Mouse (Mus musculus) CD8-positive naive resting alpha-beta T cell, adult 2 months (primary cell): ENCODE measurements around the gene Olfr1186.
"Not testable (repeated sequence)": the region's sequence is repeated elsewhere in the genome, so short reads cannot be mapped to it uniquely, and the experiment has no call there.

ENCODE experiments used
- DNase-seq, 2 experiments: peaks; one replicate each; pipeline ENCODE4 v3.0.0; 2022; ENCODE audit warnings: low read depth in 2 of 2, low spot score in 2 of 2

Olfr1186 gene

DNA sequence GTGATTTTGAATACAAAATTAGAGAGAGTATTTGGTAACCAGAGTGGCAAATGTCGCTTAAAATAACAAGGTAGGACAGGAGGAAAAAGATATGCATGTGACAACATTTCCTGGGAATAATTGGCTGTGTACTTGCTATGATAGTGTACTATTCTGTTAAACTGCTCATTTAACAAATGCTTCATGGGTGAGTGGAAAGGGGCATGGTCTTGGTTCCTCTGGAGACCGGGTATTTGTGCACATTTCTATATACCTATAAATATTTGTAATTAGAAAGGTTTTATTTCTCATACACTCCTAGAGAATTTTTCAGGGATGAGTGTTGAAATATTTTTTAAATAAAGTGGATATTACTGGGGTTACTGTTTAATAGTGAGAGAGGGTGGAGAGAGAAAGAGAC lies at the start of gene Olfr1186:
Gene Olfr1186, plus strand, starts transcription at position 301 of the 400 bp plus-strand sequence.
- no peak for DNase-seq

DNA sequence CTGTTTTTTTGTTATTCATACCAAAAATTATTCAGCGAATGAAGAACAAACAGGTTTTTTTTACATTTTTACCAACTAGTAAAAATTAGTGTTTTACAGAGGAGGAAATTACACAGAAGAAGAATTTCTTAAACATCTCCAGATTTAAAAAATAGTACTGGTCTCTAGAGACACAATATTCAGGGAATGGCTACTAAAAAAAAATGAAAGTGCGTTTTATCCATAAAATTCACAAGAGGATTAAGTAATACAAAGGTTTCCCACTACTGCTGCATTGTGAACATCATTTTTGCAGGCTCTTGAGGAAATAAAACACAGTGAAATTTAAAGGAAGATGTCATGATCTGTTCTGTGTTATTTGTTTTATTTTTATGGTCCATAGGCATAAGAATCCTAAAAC lies 35.1 kb upstream of the Olfr1186 start, which contains the start of gene Olfr1184:
Gene Olfr1184, plus strand, starts transcription at position 301 of the 400 bp plus-strand sequence.
- no peak for DNase-seq

DNA sequence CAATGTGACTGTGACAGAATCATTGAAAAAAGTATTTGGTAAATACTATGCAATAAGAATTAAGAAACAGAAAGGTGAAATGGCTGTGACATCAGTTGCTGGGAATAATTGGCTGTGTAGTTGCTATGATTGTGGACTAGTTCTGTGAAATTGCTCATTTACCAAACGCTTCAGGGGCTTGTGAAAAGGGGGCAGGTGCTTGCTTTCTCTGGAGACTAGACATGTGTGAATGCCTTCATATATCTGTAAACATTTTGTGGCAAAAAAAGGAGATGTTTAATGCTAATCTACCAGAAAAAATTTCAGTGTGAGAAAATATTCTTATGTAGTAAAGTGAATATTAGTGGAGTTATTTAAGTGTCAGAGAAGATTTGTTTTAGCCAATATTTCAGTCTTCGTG lies 25.3 kb upstream of the Olfr1186 start, which contains the start of gene Olfr1185-ps1:
Gene Olfr1185-ps1, plus strand, starts transcription at position 301 of the 400 bp plus-strand sequence.
- no peak for DNase-seq

DNA sequence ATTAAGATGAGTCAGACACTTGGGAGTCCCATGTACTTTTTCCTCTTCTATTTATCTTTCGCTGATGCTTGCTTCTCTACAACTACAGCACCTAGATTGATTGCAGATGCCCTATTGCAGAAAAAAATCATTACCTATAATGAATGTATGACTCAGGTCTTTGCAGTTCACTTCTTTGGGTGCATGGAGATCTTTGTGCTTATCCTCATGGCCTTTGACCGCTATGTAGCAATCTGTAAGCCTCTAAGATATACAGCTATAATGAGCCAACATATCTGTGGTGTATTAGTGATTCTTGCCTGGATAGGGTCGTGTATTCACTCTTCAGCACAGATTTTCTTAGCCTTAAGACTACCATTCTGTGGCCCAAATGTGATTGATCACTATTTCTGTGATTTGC lies 7.4 kb downstream of the Olfr1186 start:
- DNase-seq, result no peak

DNA sequence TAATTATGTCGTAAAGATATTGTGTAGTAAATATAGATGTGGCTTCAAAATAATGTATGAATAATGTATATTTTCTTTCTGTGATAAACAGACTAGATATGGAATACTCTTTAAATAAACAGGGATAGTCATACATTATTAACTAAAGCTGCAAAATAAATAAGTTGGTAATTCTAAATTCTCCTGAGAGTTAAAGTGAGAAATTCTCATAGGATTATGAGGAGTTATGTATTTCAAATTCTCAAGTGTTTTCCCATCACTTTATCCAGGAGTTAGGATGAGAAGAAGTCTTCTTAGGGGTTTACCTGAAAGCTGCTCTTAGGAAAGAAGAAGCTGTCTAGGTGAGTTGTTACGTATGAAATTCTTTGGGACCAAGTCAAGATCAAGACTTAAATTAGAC lies 38.3 kb downstream of the Olfr1186 start, which contains the start of gene Olfr1188:
Gene Olfr1188, plus strand, starts transcription at position 301 of the 400 bp plus-strand sequence.
- DNase-seq, result no peak

DNA sequence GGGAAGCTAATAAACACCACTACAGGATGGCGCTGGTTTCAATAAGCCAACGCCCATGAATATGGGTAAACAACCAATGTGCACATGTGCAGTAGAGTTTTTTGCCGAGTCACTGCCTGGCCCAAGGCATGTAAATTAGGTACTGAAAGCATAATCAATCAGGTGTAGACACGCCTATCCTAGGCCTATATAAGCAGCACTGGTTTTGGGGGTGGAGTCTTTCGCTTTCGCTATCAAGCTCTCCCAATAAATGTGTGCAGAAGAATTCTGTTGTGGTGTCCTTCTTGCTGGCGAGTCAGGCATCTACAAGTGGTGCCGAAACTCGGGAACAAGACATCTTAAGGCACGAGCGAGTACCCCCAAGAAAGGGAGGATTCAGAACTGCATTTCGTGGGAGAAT lies 54.3 kb downstream of the Olfr1186 start:
- not testable (repeated sequence) for DNase-seq
